Mouse (Mus musculus) heart, postnatal 0 days (tissue): ENCODE results near the gene Igfbp1.

Experiments used
- CTCF ChIP-seq: IDR thresholded peaks from 2 replicates; pipeline ENCODE4 v1.5.1; 2016; ENCODE audit warnings: antibody characterized with exemption, control low read depth, low read depth
- EP300 ChIP-seq: IDR thresholded peaks from 2 replicates; pipeline ENCODE4 v1.6.1; 2016; ENCODE audit warnings: antibody characterized with exemption, low read depth

GRCm38 (mm10) chr11:7193134-7193533 is 4.4 kb upstream of the Igfbp1 start:
- TF ChIP-seq CTCF (no peak), EP300 (no peak)
